Mouse (Mus musculus) megakaryocyte, embryonic 14.5 days (primary cell): ENCODE results near the gene Zc3h7a.

Source experiments
- FLI1 ChIP-seq: IDR thresholded peaks from 2 replicates; pipeline ENCODE4 v1.6.1; 2012; ENCODE audit warnings: low read length, inconsistent platforms, mixed read lengths
- GATA1 ChIP-seq: IDR thresholded peaks from 3 replicates; pipeline ENCODE4 v1.6.1; 2012; ENCODE audit warnings: mixed read lengths, low read length, inconsistent platforms, borderline replicate concordance

- TF ChIP-seq GATA1 = no peak
- TF ChIP-seq FLI1 = no peak
Measured at GRCm38 (mm10) chr16:11086856-11087588, 89.2 kb downstream of the Zc3h7a start.
